In the genomic region with DNA sequence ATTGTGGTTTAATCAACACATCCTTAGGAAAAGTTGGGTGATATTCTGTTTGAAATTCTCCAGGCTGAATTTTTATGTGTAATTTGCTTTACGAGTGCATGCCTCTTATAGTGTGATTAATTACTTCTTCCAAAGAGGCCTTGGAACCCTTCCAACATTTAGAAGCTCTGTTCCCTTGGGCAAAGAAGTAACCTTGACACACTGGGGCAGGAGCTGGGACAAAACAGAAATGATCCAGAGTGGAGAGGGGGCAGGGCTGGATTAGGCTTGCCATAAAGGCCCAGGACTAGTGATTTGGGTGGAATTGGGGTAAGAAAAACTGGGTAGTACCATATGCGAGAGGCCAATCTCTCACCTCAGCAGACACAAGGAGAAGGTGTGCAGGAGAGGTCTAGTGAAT, we compare ENCODE assay signal across 16 mouse cellular contexts.
A peak's percentile ranks its signal among the peaks of the same experiment; 100 is the strongest.
DNase-seq lines count a peak whose midpoint lies in the region; ATAC-seq lines count a peak whose summit lies in the region.
"Had no signal": no experiment of that assay in that cellular context is flagged by ENCODE, and none has a peak within 500 bp of the region (broad histone marks: within the 10 kb centered on the region; RNA-seq: fewer than 3 reads in every experiment).

No protein-coding gene starts in this region.

- H3K9ac ChIP-seq in midbrain, embryonic 14.5 days (replicated peaks; ENCODE audit: low read length), result no peak overlapping the region
- H3K9ac ChIP-seq in midbrain, embryonic 13.5 days (replicated peaks), result no peak overlapping the region
- H3K9ac ChIP-seq: heart, embryonic 12.5 days; hindbrain, embryonic 12.5 days; liver, embryonic 13.5 days; midbrain, embryonic 15.5 days; neural tube, embryonic 13.5 days had no signal

- no peak for ATAC-seq in midbrain, embryonic 14.5 days (ENCODE audit: low FRiP score, low TSS enrichment)
- no peak for ATAC-seq in midbrain, embryonic 13.5 days
- ATAC-seq: midbrain, embryonic 15.5 days had no signal

- peak; percentile 6 for DNase-seq in midbrain, embryonic 14.5 days
- peak; percentile 62 for DNase-seq in adrenal gland, postnatal 14 days
- peak; percentile 17 for DNase-seq in kidney, adult 18-20 months
- peak; percentile 3 to 17 for DNase-seq in kidney, postnatal 4 days
- no peak for DNase-seq in right cerebral cortex, postnatal 4 days
- DNase-seq in thymus, postnatal 0 days (ENCODE audit: low spot score), result no peak
- DNase-seq: cerebellum, adult 11-12 months; gastrocnemius, postnatal 10 days; liver, embryonic 13.5 days; lung, postnatal 36 days; right cerebral cortex, postnatal 14 days had no signal

- WGBS in midbrain, embryonic 14.5 days, result 74% methylated on average over 2 of the region's 2 CpGs
- WGBS in midbrain, embryonic 13.5 days, result 81% methylated on average over 2 of the region's 2 CpGs

- no peak overlapping the region for H3K27ac ChIP-seq in midbrain, embryonic 14.5 days (replicated peaks; ENCODE audit: low read depth, low read length)
- no peak overlapping the region for H3K27ac ChIP-seq in midbrain, embryonic 13.5 days
- H3K27ac ChIP-seq: hindbrain, embryonic 12.5 days; liver, embryonic 13.5 days; midbrain, embryonic 15.5 days; neural tube, embryonic 13.5 days had no signal

- no peaks in the 10 kb centered on the region for H3K36me3 ChIP-seq in midbrain, embryonic 14.5 days (ENCODE audit: control insufficient read depth, insufficient read depth, low read length)
- no peaks in the 10 kb centered on the region for H3K36me3 ChIP-seq in midbrain, embryonic 13.5 days
- H3K36me3 ChIP-seq: heart, embryonic 12.5 days; hindbrain, embryonic 12.5 days; liver, embryonic 13.5 days; midbrain, embryonic 15.5 days; neural tube, embryonic 13.5 days had no signal

- no peak overlapping the region for H3K4me2 ChIP-seq in midbrain, embryonic 14.5 days (ENCODE audit: low read length)
- H3K4me2 ChIP-seq in midbrain, embryonic 13.5 days (replicated peaks), result no peak overlapping the region
- H3K4me2 ChIP-seq: heart, embryonic 12.5 days; hindbrain, embryonic 12.5 days; liver, embryonic 13.5 days; midbrain, embryonic 15.5 days; neural tube, embryonic 13.5 days had no signal

- no peaks in the 10 kb centered on the region for H3K4me1 ChIP-seq in midbrain, embryonic 14.5 days (ENCODE audit: control insufficient read depth, insufficient read depth, low read length)
- H3K4me1 ChIP-seq in midbrain, embryonic 13.5 days (replicated peaks), result no peaks in the 10 kb centered on the region
- H3K4me1 ChIP-seq: heart, embryonic 12.5 days; hindbrain, embryonic 12.5 days; liver, embryonic 13.5 days; midbrain, embryonic 15.5 days had no signal

- no peaks in the 10 kb centered on the region for H3K9me3 ChIP-seq in midbrain, embryonic 14.5 days (ENCODE audit: control insufficient read depth, low read length)
- no peaks in the 10 kb centered on the region for H3K9me3 ChIP-seq in midbrain, embryonic 13.5 days
- H3K9me3 ChIP-seq: heart, embryonic 12.5 days; hindbrain, embryonic 12.5 days; liver, embryonic 13.5 days; midbrain, embryonic 15.5 days; neural tube, embryonic 13.5 days had no signal

- H3K4me3 ChIP-seq in midbrain, embryonic 14.5 days (replicated peaks; ENCODE audit: low read depth, low read length), result no peak overlapping the region
- no peak overlapping the region for H3K4me3 ChIP-seq in midbrain, embryonic 13.5 days (replicated peaks)
- H3K4me3 ChIP-seq: heart, embryonic 12.5 days; hindbrain, embryonic 12.5 days; liver, embryonic 13.5 days; midbrain, embryonic 15.5 days; neural tube, embryonic 13.5 days had no signal

- H3K27me3 ChIP-seq in midbrain, embryonic 14.5 days (ENCODE audit: control insufficient read depth, insufficient read depth, low read length), result no peaks in the 10 kb centered on the region
- no peaks in the 10 kb centered on the region for H3K27me3 ChIP-seq in midbrain, embryonic 13.5 days
- H3K27me3 ChIP-seq: heart, embryonic 12.5 days; hindbrain, embryonic 12.5 days; liver, embryonic 13.5 days; midbrain, embryonic 15.5 days had no signal

Comparison
In these comparisons a context has a peak if more than half of its experiments do, and no peak if none do; other contexts are left out.
1. DNase-seq: peak in midbrain, embryonic 14.5 days (single experiment), adrenal gland, postnatal 14 days (single experiment), kidney, adult 18-20 months (single experiment) and kidney, postnatal 4 days (2 of 2); none in right cerebral cortex, postnatal 4 days (single experiment) and thymus, postnatal 0 days (single experiment).